Mouse (Mus musculus): Measurements from ENCODE around the gene Sst.
"Not testable (repeated sequence)": the region's sequence is repeated elsewhere in the genome, so short reads cannot be mapped to it uniquely, and the experiment has no call there.

Sst gene

GRCm38 (mm10) chr16:23890636-23891035, at the start of gene Sst:
Gene Sst (minus strand): TSS chr16:23890958.
- DNase-seq, result no peak

GRCm38 (mm10) chr16:23934397-23934796, 43.6 kb upstream of the Sst start:
- DNase-seq, result no peak

GRCm38 (mm10) chr16:23932294-23932693, 41.5 kb upstream of the Sst start, which contains the start of gene Rtp2:
Gene Rtp2 (minus strand): TSS chr16:23932394.
- no peak for DNase-seq

- no peak for DNase-seq
Observed at GRCm38 (mm10) chr16:23931275-23931674, 40.5 kb upstream of the Sst start.

- no peak for DNase-seq
Observed at GRCm38 (mm10) chr16:23930426-23931073, 39.8 kb upstream of the Sst start.

- no peak for DNase-seq
Observed at GRCm38 (mm10) chr16:23927301-23928114, 36.8 kb upstream of the Sst start.

GRCm38 (mm10) chr16:23922906-23923305, 32.1 kb upstream of the Sst start:
- DNase-seq, result no peak

GRCm38 (mm10) chr16:23921697-23922096, 30.9 kb upstream of the Sst start:
- no peak for DNase-seq

- no peak for DNase-seq
Observed at GRCm38 (mm10) chr16:23919418-23919817, 28.7 kb upstream of the Sst start.

GRCm38 (mm10) chr16:23913401-23913800, 22.6 kb upstream of the Sst start:
- DNase-seq, result no peak

GRCm38 (mm10) chr16:23912741-23913140, 22.0 kb upstream of the Sst start:
- no peak for DNase-seq

- not testable (repeated sequence) for DNase-seq
Observed at GRCm38 (mm10) chr16:23909015-23909354, 18.2 kb upstream of the Sst start.

GRCm38 (mm10) chr16:23908076-23909014, 17.6 kb upstream of the Sst start:
- not testable (repeated sequence) for DNase-seq

GRCm38 (mm10) chr16:23906586-23906985, 15.8 kb upstream of the Sst start:
- not testable (repeated sequence) for DNase-seq

GRCm38 (mm10) chr16:23901411-23901810, 10.7 kb upstream of the Sst start:
- no peak for DNase-seq

- DNase-seq, result no peak
Observed at GRCm38 (mm10) chr16:23900061-23900460, 9.3 kb upstream of the Sst start.

- DNase-seq, result peak; percentile 73
Observed at GRCm38 (mm10) chr16:23898840-23899239, 8.1 kb upstream of the Sst start.

- peak; percentile 57 for DNase-seq
Observed at GRCm38 (mm10) chr16:23897984-23898586, 7.3 kb upstream of the Sst start.

GRCm38 (mm10) chr16:23897486-23897885, 6.7 kb upstream of the Sst start:
- DNase-seq, result no peak

- no peak for DNase-seq
Observed at GRCm38 (mm10) chr16:23895135-23895534, 4.4 kb upstream of the Sst start.

- no peak for DNase-seq
Observed at GRCm38 (mm10) chr16:23890151-23890550, 607 bp downstream of the Sst start.

GRCm38 (mm10) chr16:23887910-23888579, 2.7 kb downstream of the Sst start:
- no peak for DNase-seq

Data from thymus, postnatal 25 days (tissue).